Mouse (Mus musculus) forebrain, embryonic 10.5 days (tissue): ENCODE results near the gene Tpst1. TPM values are rescaled to one million over a fixed set of nuclear protein-coding genes. Genes with fewer than 3 reads are reported as not detected.
A peak's percentile ranks its signal among the peaks of the same experiment; 100 is the strongest.
"Not testable (repeated sequence)": the region's sequence is repeated elsewhere in the genome, so short reads cannot be mapped to it uniquely, and the experiment has no call there.

Experiments
- DNase-seq: peaks from one replicate; pipeline ENCODE4 v3.0.0-alpha.2; 2017; ENCODE audit warnings: low spot score; ENCODE audit errors: extremely low spot score
- H3K27ac ChIP-seq: fragments of 300-500 bp; sonication (generic); 2 replicates; pipeline ENCODE4 v1.5.1; 2016; ENCODE audit warnings: mild to moderate bottlenecking
- H3K27me3 ChIP-seq: fragments of 300-500 bp; sonication (generic); 2 replicates; pipeline ENCODE4 v1.6.1; 2016; ENCODE audit warnings: mild to moderate bottlenecking; ENCODE audit not compliant: poor library complexity, severe bottlenecking
- H3K36me3 ChIP-seq: fragments of 300-500 bp; sonication (generic); replicated peaks from 2 replicates; pipeline ENCODE4 v1.6.1; 2016; ENCODE audit warnings: mild to moderate bottlenecking, moderate library complexity
- H3K4me1 ChIP-seq: fragments of 300-500 bp; sonication (generic); 2 replicates; pipeline ENCODE4 v1.6.1; 2016
- H3K4me3 ChIP-seq: fragments of 300-500 bp; sonication (generic); 2 replicates; pipeline ENCODE4 v1.5.1; 2016; ENCODE audit warnings: mild to moderate bottlenecking, moderate library complexity
- H3K9me3 ChIP-seq: fragments of 300-500 bp; sonication (generic); 2 replicates; pipeline ENCODE4 v1.6.1; 2016; ENCODE audit warnings: mild to moderate bottlenecking, moderate library complexity
- WGBS: fragments of 180-500 bp; shearing (Covaris S2); methylation state at CpG from one replicate; pipeline ENCODE4 v1.1.7; 2016; 5-methylcytosine and 5-hydroxymethylcytosine counted together
- polyA plus RNA-seq: library from polyadenylated mRNA; unstranded; fragments of >200 nt; fragmentation: Nextera tagmentation; extraction: Ambion mirVana; gene quantifications from 2 replicates; pipeline ENCODE4 v1.2.1, GENCODE M21; 2016

Tpst1 gene
- polyA plus RNA-seq, result 54.9 and 57.0 TPM in 2 replicates

GRCm38 (mm10) chr5:130073026-130073425, at the start of gene Tpst1:
Gene Tpst1, plus strand, starts transcription at chr5:130073326.
- H3K4me3 ChIP-seq, result no peak within 1 kb of the TSS
- 92% methylated on average over 6 of the region's 6 CpGs for WGBS
- H3K27ac ChIP-seq, result no peak within 1 kb of the TSS
- H3K9me3 ChIP-seq, result no peaks in the 10 kb centered on the region
- H3K36me3 ChIP-seq, result no peaks in the 10 kb centered on the region
- no peak for DNase-seq
- H3K27me3 ChIP-seq, result peaks cover 7% of the 10 kb centered on the region
- no peaks in the 10 kb centered on the region for H3K4me1 ChIP-seq

- Histone ChIP-seq H3K27me3 (no peaks in the 10 kb centered on the region), H3K4me1 (peaks cover 35% of the 10 kb centered on the region), H3K36me3 (0 out of 2 replicates have a peak, but pooled peaks cover 2% of the 10 kb centered on the region), H3K27ac (peak overlapping the region; percentile 83), H3K9me3 (no peaks in the 10 kb centered on the region), H3K4me3 (peak overlapping the region; percentile 80)
- WGBS, result under 1% methylated on average over 32 of the region's 32 CpGs
- DNase-seq, result peak; percentile 86
Observed at GRCm38 (mm10) chr5:130023767-130024539, 49.2 kb upstream of the Tpst1 start.

GRCm38 (mm10) chr5:130027134-130027533, 46.0 kb upstream of the Tpst1 start:
- Histone ChIP-seq H3K9me3 (no peaks in the 10 kb centered on the region), H3K36me3 (no peaks in the 10 kb centered on the region), H3K4me3 (no peak overlapping the region), H3K27me3 (no peaks in the 10 kb centered on the region), H3K27ac (no peak overlapping the region), H3K4me1 (peaks cover 31% of the 10 kb centered on the region)
- 79% methylated on average over 5 of the region's 5 CpGs for WGBS
- DNase-seq, result no peak

- no peak overlapping the region for H3K4me3 ChIP-seq
- DNase-seq, result no peak
- no peaks in the 10 kb centered on the region for H3K27me3 ChIP-seq
- no peaks in the 10 kb centered on the region for H3K9me3 ChIP-seq
- H3K4me1 ChIP-seq, result peaks cover 26% of the 10 kb centered on the region
- H3K36me3 ChIP-seq, result no peaks in the 10 kb centered on the region
- 88% methylated on average over 7 of the region's 7 CpGs for WGBS
- H3K27ac ChIP-seq, result no peak overlapping the region
Observed at GRCm38 (mm10) chr5:130027696-130028095, 45.4 kb upstream of the Tpst1 start.

GRCm38 (mm10) chr5:130029142-130029897, 43.8 kb upstream of the Tpst1 start, which contains the start of the genes Asl and Crcp:
Gene Asl, minus strand, starts transcription at chr5:130029247.
Gene Crcp, plus strand, starts transcription at chr5:130029290.
- peak within 1 kb of the TSS; percentile 89 for H3K4me3 ChIP-seq
- peak; percentile 84 for DNase-seq
- 2% methylated on average over 51 of the region's 51 CpGs for WGBS
- H3K36me3 ChIP-seq, result no peaks in the 10 kb centered on the region
- H3K4me1 ChIP-seq, result peaks cover 17% of the 10 kb centered on the region
- H3K27me3 ChIP-seq, result no peaks in the 10 kb centered on the region
- peak within 1 kb of the TSS; percentile 96 for H3K27ac ChIP-seq
- H3K9me3 ChIP-seq, result no peaks in the 10 kb centered on the region

GRCm38 (mm10) chr5:130031410-130032390, 41.4 kb upstream of the Tpst1 start:
- Histone ChIP-seq H3K27ac (no peak overlapping the region), H3K4me1 (peaks cover 14% of the 10 kb centered on the region), H3K9me3 (no peaks in the 10 kb centered on the region), H3K36me3 (peaks cover 20% of the 10 kb centered on the region), H3K4me3 (no peak overlapping the region), H3K27me3 (no peaks in the 10 kb centered on the region)
- no peak for DNase-seq
- WGBS, result 92% methylated on average over 19 of the region's 19 CpGs

- Histone ChIP-seq H3K27ac (no peak overlapping the region), H3K9me3 (no peaks in the 10 kb centered on the region), H3K36me3 (peaks cover 34% of the 10 kb centered on the region), H3K4me1 (peaks cover 12% of the 10 kb centered on the region), H3K4me3 (no peak overlapping the region), H3K27me3 (no peaks in the 10 kb centered on the region)
- 92% methylated on average over 2 of the region's 2 CpGs for WGBS
- DNase-seq, result no peak
Observed at GRCm38 (mm10) chr5:130033869-130034268, 39.3 kb upstream of the Tpst1 start.

- not testable (repeated sequence) for H3K4me3 ChIP-seq, H3K4me1 ChIP-seq, H3K27ac ChIP-seq, H3K27me3 ChIP-seq, DNase-seq, H3K9me3 ChIP-seq
- 54% methylated on average over 2 of the region's 2 CpGs for whole genome bisulfite sequencing
- peaks cover 55% of the 10 kb centered on the region for H3K36me3 ChIP-seq
Observed at GRCm38 (mm10) chr5:130036300-130036699, 36.8 kb upstream of the Tpst1 start.

GRCm38 (mm10) chr5:130037752-130038455, 35.2 kb upstream of the Tpst1 start:
- Histone ChIP-seq H3K4me1 (no peaks in the 10 kb centered on the region), H3K9me3 (no peaks in the 10 kb centered on the region), H3K27ac (no peak overlapping the region), H3K4me3 (no peak overlapping the region), H3K27me3 (no peaks in the 10 kb centered on the region), H3K36me3 (peaks cover 71% of the 10 kb centered on the region)
- peak; percentile 58 for DNase-seq
- 66% methylated on average over 19 of the region's 19 CpGs for WGBS

GRCm38 (mm10) chr5:130040797-130041196, 32.3 kb upstream of the Tpst1 start:
- no peaks in the 10 kb centered on the region for H3K4me1 ChIP-seq
- no peaks in the 10 kb centered on the region for H3K9me3 ChIP-seq
- H3K27me3 ChIP-seq, result no peaks in the 10 kb centered on the region
- DNase-seq, result no peak
- H3K4me3 ChIP-seq, result no peak overlapping the region
- no peak overlapping the region for H3K27ac ChIP-seq
- H3K36me3 ChIP-seq, result peaks cover 89% of the 10 kb centered on the region
- 92% methylated on average over 4 of the region's 4 CpGs for WGBS

- 95% methylated on average over 4 of the region's 4 CpGs for WGBS
- Histone ChIP-seq H3K27ac (no peak overlapping the region), H3K4me3 (no peak overlapping the region), H3K9me3 (no peaks in the 10 kb centered on the region), H3K36me3 (peaks cover 89% of the 10 kb centered on the region), H3K27me3 (no peaks in the 10 kb centered on the region), H3K4me1 (no peaks in the 10 kb centered on the region)
- DNase-seq, result no peak
Observed at GRCm38 (mm10) chr5:130041262-130041661, 31.9 kb upstream of the Tpst1 start.

- no peak for DNase-seq
- H3K9me3 ChIP-seq, result no peaks in the 10 kb centered on the region
- H3K4me1 ChIP-seq, result no peaks in the 10 kb centered on the region
- H3K27me3 ChIP-seq, result no peaks in the 10 kb centered on the region
- 89% methylated on average over 3 of the region's 3 CpGs for WGBS
- H3K36me3 ChIP-seq, result peaks cover 92% of the 10 kb centered on the region
- H3K4me3 ChIP-seq, result no peak overlapping the region
- no peak overlapping the region for H3K27ac ChIP-seq
Observed at GRCm38 (mm10) chr5:130043741-130044140, 29.4 kb upstream of the Tpst1 start.
